Mouse (Mus musculus) CH12.LX (cell line): ENCODE results near the gene Cbx8. TPM values are rescaled to one million over a fixed set of nuclear protein-coding genes. Genes with fewer than 3 reads are reported as not detected.
A peak's percentile ranks its signal among the peaks of the same experiment; 100 is the strongest.

Experiments
- DNase-seq: peaks from one replicate; pipeline ENCODE4 v3.0.0-alpha.2; 2013; ENCODE audit errors: extremely low read depth
- H3K27ac ChIP-seq: 2 replicates; pipeline ENCODE4 v1.5.1; 2012; ENCODE audit warnings: low read depth, mild to moderate bottlenecking, control low read depth, moderate library complexity; ENCODE audit not compliant: insufficient read depth
- H3K27me3 ChIP-seq: replicated peaks from 2 replicates; pipeline ENCODE3; 2012; ENCODE audit warnings: inconsistent platforms
- H3K36me3 ChIP-seq, 2 experiments: replicated peaks in 1 of 2; 2 replicates each; pipeline versions ENCODE3 to v1.6.1; 2012; ENCODE audit warnings: inconsistent platforms in 1 of 2, low read length in 1 of 2, mild to moderate bottlenecking in 1 of 2, mixed read lengths in 1 of 2, moderate library complexity in 1 of 2; ENCODE audit not compliant: control insufficient read depth in 1 of 2, insufficient read depth in 1 of 2
- H3K4me1 ChIP-seq, 2 experiments: 2 replicates each; pipeline ENCODE4 v1.6.1; 2012; ENCODE audit warnings: inconsistent platforms in 1 of 2, moderate library complexity in 1 of 2; ENCODE audit not compliant: insufficient read depth in 2 of 2, control insufficient read depth in 1 of 2
- H3K4me2 ChIP-seq: 2 replicates; pipeline ENCODE4 v1.6.1; 2012; ENCODE audit warnings: low read depth, mild to moderate bottlenecking, control low read depth; ENCODE audit not compliant: poor library complexity, insufficient read depth, severe bottlenecking
- H3K4me3 ChIP-seq, 3 experiments: fragments of 150-350 bp in 1 of 3; sonication (generic) in 1 of 3; replicated peaks in 1 of 3; 2 replicates each; pipeline versions ENCODE3 to v1.5.1; 2011 to 2012; ENCODE audit warnings: low read depth in 2 of 3, low read length in 2 of 3, mild to moderate bottlenecking in 2 of 3, moderate library complexity in 2 of 3, control low read depth in 1 of 3, improper control_type of control experiment in 1 of 3, inconsistent platforms in 1 of 3, mixed read lengths in 1 of 3; ENCODE audit not compliant: poor library complexity in 1 of 3
- H3K79me2 ChIP-seq: replicated peaks from 2 replicates; pipeline ENCODE4 v1.6.1; 2012; ENCODE audit warnings: mild to moderate bottlenecking, moderate library complexity; ENCODE audit not compliant: control insufficient read depth, poor library complexity, insufficient read depth, severe bottlenecking; ENCODE audit errors: extremely low read depth
- H3K9ac ChIP-seq: 2 replicates; pipeline ENCODE4 v1.6.1; 2012; ENCODE audit warnings: low read depth, mild to moderate bottlenecking, control low read depth, moderate library complexity; ENCODE audit not compliant: insufficient read depth
- H3K9me3 ChIP-seq: replicated peaks from 2 replicates; pipeline ENCODE3; 2012; ENCODE audit warnings: low read length, inconsistent platforms, mixed read lengths
- BHLHE40 ChIP-seq: IDR thresholded peaks from 2 replicates; pipeline ENCODE4 v1.6.1; 2011; ENCODE audit warnings: mild to moderate bottlenecking, low read depth, low read length, improper control_type of control experiment
- CHD1 ChIP-seq: IDR thresholded peaks from 2 replicates; pipeline ENCODE4 v1.6.1; 2012; ENCODE audit warnings: low read depth, low read length, improper control_type of control experiment, inconsistent platforms
- CTCF ChIP-seq, 2 experiments: IDR thresholded peaks in 1 of 2; conservative IDR thresholded peaks in 1 of 2; 2 replicates each; pipeline ENCODE4 v1.5.1; 2011 to 2012; ENCODE audit warnings: low read depth in 2 of 2, low read length in 2 of 2, improper control_type of control experiment in 1 of 2, inconsistent platforms in 1 of 2, mild to moderate bottlenecking in 1 of 2, moderate library complexity in 1 of 2
- ELF1 ChIP-seq: IDR thresholded peaks from 2 replicates; pipeline ENCODE4 v1.6.1; 2014; ENCODE audit warnings: low read depth, mild to moderate bottlenecking, inconsistent platforms, low read length, improper control_type of control experiment
- ETS1 ChIP-seq: conservative IDR thresholded peaks from 2 replicates; pipeline ENCODE4 v1.6.1; 2012; ENCODE audit warnings: low read depth, mild to moderate bottlenecking, inconsistent platforms, low read length, improper control_type of control experiment, moderate library complexity
- IRF4 ChIP-seq: IDR thresholded peaks from 2 replicates; pipeline ENCODE4 v1.6.1; 2014; ENCODE audit warnings: low read depth, mild to moderate bottlenecking, inconsistent platforms, low read length, improper control_type of control experiment
- MAFK ChIP-seq: IDR thresholded peaks from 2 replicates; pipeline ENCODE4 v1.6.1; 2011; ENCODE audit warnings: low read length, improper control_type of control experiment; ENCODE audit not compliant: insufficient replicate concordance
- MYC ChIP-seq: IDR thresholded peaks from 2 replicates; pipeline ENCODE4 v1.6.1; 2011; ENCODE audit warnings: low read depth, mild to moderate bottlenecking, improper control_type of control experiment, low read length
- NRF1 ChIP-seq: IDR thresholded peaks from 2 replicates; pipeline ENCODE4 v1.6.1; 2014; ENCODE audit warnings: low read depth, mild to moderate bottlenecking, inconsistent platforms, low read length, improper control_type of control experiment, moderate library complexity
- RAD21 ChIP-seq: IDR thresholded peaks from 2 replicates; pipeline ENCODE4 v1.6.1; 2011; ENCODE audit warnings: low read depth, mild to moderate bottlenecking, low read length, improper control_type of control experiment, moderate library complexity
- SMC3 ChIP-seq: IDR thresholded peaks from 2 replicates; pipeline ENCODE4 v1.6.1; 2011; ENCODE audit warnings: low read depth, low read length, improper control_type of control experiment
- TCF12 ChIP-seq: IDR thresholded peaks from 2 replicates; pipeline ENCODE4 v1.6.1; 2014; ENCODE audit warnings: low read depth, mild to moderate bottlenecking, inconsistent platforms, low read length, improper control_type of control experiment
- dilution Hi-C: fragments of 300-500 bp; cut with MboI; formaldehyde crosslinking; loops from 2 replicates; pipeline ENCODE4 v1.14.3; 2020; ENCODE audit warnings: low sequenced_read_pairs; ENCODE audit not compliant: extremely low pct_unique_long_range_greater_than_20kb, extremely low pct_ligation_motif_present
- in situ Hi-C: fragments of 300-500 bp; cut with MboI; formaldehyde crosslinking; loops from 3 replicates; pipeline ENCODE4 v1.14.3; 2019; ENCODE audit warnings: low sequenced_read_pairs, low pct_ligation_motif_present, low pct_unique_long_range_greater_than_20kb, mixed read lengths
- polyA plus RNA-seq: library from polyadenylated mRNA; unstranded; fragments of >175 nt; gene quantifications from 2 replicates; pipeline ENCODE4 v1.2.1, GENCODE M21; 2012; ENCODE audit warnings: low read depth; ENCODE audit not compliant: insufficient read length
- total RNA-seq, 2 experiments: library from RNA; depleted of rRNA; stranded (reverse); fragments of 300-350 nt in 1 of 2; fragments of >200 nt in 1 of 2; gene quantifications; 2 replicates each; pipeline ENCODE4 v1.2.3; 2012 to 2014

Cbx8 gene
- total and polyA plus RNA-seq, 3 experiments, result 6.0 to 10.2 (median 6.2) TPM

- peak; percentile 28 for TF ChIP-seq TCF12
Measured at GRCm38 (mm10) chr11:119056301-119057211, 15.8 kb upstream of the Cbx8 start (continued).

GRCm38 (mm10) chr11:119055571-119056131 is 14.9 kb upstream of the Cbx8 start:
- no peak overlapping the region for H3K4me2 ChIP-seq
- H3K9me3 ChIP-seq, result peaks cover 30% of the 10 kb centered on the region
- no peak overlapping the region for H3K27ac ChIP-seq
- DNase-seq, result no peak
- H3K4me1 ChIP-seq, result peaks cover 28 to 58% of the 10 kb centered on the region in 2 experiments
- no peaks in the 10 kb centered on the region for H3K36me3 ChIP-seq
- dilution Hi-C loops, result no loop called here
- in situ Hi-C loops, result no loop called here
- H3K4me3 ChIP-seq, result no peak overlapping the region
- H3K9ac ChIP-seq, result no peak overlapping the region
- no peaks in the 10 kb centered on the region for H3K79me2 ChIP-seq
- H3K27me3 ChIP-seq, result peaks cover 98% of the 10 kb centered on the region
- TF ChIP-seq IRF4 (no peak), CHD1 (no peak), ELF1 (no peak), ETS1 (no peak), RAD21 (no peak), MYC (no peak), TCF12 (no peak)
- TF ChIP-seq, all 38 proteins: peak for 0

GRCm38 (mm10) chr11:119054351-119055345 is 13.9 kb upstream of the Cbx8 start:
- dilution Hi-C loops, result no loop called here
- DNase-seq, result peak; percentile 35
- Histone ChIP-seq H3K9ac (peak overlapping the region; percentile 2; the same call in 1 of the 2 replicates), H3K4me3 (peak overlapping the region in 1 of 3 experiments; percentile 20), H3K79me2 (no peaks in the 10 kb centered on the region), H3K4me1 (peaks cover 28 to 67% of the 10 kb centered on the region in 2 experiments), H3K27me3 (peaks cover 98% of the 10 kb centered on the region), H3K36me3 (no peaks in the 10 kb centered on the region), H3K9me3 (peaks cover 30% of the 10 kb centered on the region), H3K27ac (no peak overlapping the region), H3K4me2 (peak overlapping the region; percentile 94)
- in situ Hi-C loops, result loop anchor here (5.0 kb wide), 2 partner anchors 38 to 133 kb away; no protein-coding TSS in a partner anchor
- TF ChIP-seq BHLHE40 (0 out of 2 replicates have a peak, but pooled peaks have one; percentile 22), IRF4 (0 out of 2 replicates have a peak, but pooled peaks have one; percentile 7), SMC3 (peak; percentile 56), RAD21 (peak; percentile 18), NRF1 (no peak), MAFK (no peak), CTCF (conservative IDR thresholded peaks at IDR 0.05 in 1 of 2, IDR thresholded peaks at IDR 0.05 in 1 of 2; ENCODE audit: low read depth in 2 of 2, low read length in 2 of 2) (peak in 1 of 2 experiments; percentile 74; a peak in 2 of 4 replicates)
